Mouse (Mus musculus): ENCODE measurements around the gene Dexi.

- peak in 1 of 2 experiments; percentile 56; a peak in 1 of 4 replicates for TF ChIP-seq EP300 (IDR thresholded peaks at IDR 0.05; ENCODE audit: low read depth in 1 of 2, low read length in 2 of 2)
- TF ChIP-seq E2F4 (IDR thresholded peaks at IDR 0.05; ENCODE audit: borderline replicate concordance, low read depth, low read length) = no peak
Measured at GRCm38 (mm10) chr16:10553858-10554257, 11.0 kb upstream of the Dexi start.
